Mouse (Mus musculus): ENCODE results near the gene Tanc2.

- no peak for TF ChIP-seq CTCF (IDR thresholded peaks at IDR 0.05; ENCODE audit: low read depth)
- no peak for TF ChIP-seq EP300 (IDR thresholded peaks at IDR 0.05; ENCODE audit: low read depth)
Observed at GRCm38 (mm10) chr11:105643995-105644394, 54.2 kb downstream of the Tanc2 start.

All from heart, postnatal 0 days (tissue).